Mouse (Mus musculus) hindbrain, embryonic 10.5 days (tissue): Measurements from ENCODE around the gene Zbtb26. TPM values are rescaled to one million over a fixed set of nuclear protein-coding genes. Genes with fewer than 3 reads are reported as not detected.
A peak's percentile ranks its signal among the peaks of the same experiment; 100 is the strongest.

ENCODE experiments used
- DNase-seq: peaks from one replicate; pipeline ENCODE4 v3.0.0-alpha.2; 2017; ENCODE audit warnings: low spot score
- H3K27ac ChIP-seq: fragments of 300-500 bp; sonication (generic); 2 replicates; pipeline ENCODE4 v1.5.1; 2016; ENCODE audit warnings: mild to moderate bottlenecking, moderate library complexity
- H3K27me3 ChIP-seq: fragments of 300-500 bp; sonication (generic); 2 replicates; pipeline ENCODE4 v1.6.1; 2016; ENCODE audit warnings: mild to moderate bottlenecking; ENCODE audit not compliant: poor library complexity, insufficient read depth, severe bottlenecking
- H3K36me3 ChIP-seq: fragments of 300-500 bp; sonication (generic); 2 replicates; pipeline ENCODE4 v1.6.1; 2016; ENCODE audit warnings: mild to moderate bottlenecking, moderate library complexity
- H3K4me1 ChIP-seq: fragments of 300-500 bp; sonication (generic); replicated peaks from 2 replicates; pipeline ENCODE4 v1.6.1; 2016; ENCODE audit warnings: mild to moderate bottlenecking
- H3K4me3 ChIP-seq: fragments of 300-500 bp; sonication (generic); 2 replicates; pipeline ENCODE4 v1.5.1; 2016; ENCODE audit warnings: mild to moderate bottlenecking, moderate library complexity
- H3K9me3 ChIP-seq: fragments of 300-500 bp; sonication (generic); 2 replicates; pipeline ENCODE4 v1.6.1; 2016; ENCODE audit warnings: mild to moderate bottlenecking, moderate library complexity
- WGBS: fragments of 180-500 bp; shearing (Covaris S2); methylation state at CpG from one replicate; pipeline ENCODE4 v1.1.7; 2016; 5-methylcytosine and 5-hydroxymethylcytosine counted together
- polyA plus RNA-seq: library from polyadenylated mRNA; unstranded; fragments of >200 nt; fragmentation: Nextera tagmentation; extraction: Ambion mirVana; gene quantifications from 2 replicates; pipeline ENCODE4 v1.2.1, GENCODE M21; 2016

Zbtb26 gene
- polyA plus RNA-seq: 7.7 and 9.3 TPM in 2 replicates

DNA sequence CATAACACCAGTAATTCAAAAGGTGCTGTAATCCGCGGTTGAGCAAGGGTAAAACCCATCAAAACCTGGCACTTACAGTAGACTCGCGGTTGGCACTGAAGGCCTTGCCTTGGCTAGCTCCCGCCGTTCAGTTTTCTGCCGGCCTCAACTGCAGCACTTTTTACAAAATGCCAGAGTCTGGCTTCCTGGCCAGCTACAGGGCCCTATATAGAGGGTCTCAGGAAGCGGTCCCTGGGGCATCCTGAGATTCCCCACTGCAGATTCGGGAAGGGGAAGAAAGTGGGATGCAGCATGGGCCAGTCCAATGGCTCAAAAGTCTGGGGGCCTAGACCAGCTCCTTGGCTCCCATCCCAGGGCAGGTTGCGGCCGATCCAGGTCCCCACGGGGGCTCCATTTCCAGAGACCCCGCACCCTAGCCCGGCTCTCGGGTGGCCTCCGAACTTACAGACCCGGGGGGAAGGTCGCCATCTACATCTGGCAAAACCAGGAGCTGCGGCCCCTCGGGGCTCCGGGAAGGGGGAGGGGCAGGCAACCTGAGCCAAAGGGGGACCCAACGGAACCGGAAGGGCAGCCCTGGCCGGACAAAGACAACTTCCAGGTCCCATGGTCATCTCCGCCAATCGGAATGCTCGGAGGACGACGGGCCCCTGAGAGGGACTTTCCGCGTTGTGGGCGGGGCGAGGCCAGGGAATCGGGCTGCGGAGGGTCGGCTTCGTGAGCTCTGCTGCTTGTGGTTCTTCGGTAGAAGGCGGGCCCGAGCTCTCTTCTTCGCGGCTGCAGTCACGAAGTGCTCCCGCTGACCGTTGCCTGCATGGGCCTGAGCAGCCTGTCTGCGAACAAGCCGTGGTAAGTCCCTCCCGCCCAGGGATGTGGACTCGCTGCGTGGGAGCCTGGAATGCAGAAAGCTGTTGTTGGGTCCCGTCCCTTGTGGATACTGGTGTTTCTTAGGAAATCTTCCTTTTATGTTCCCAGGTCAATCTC is at the start of gene Zbtb26, which contains the start of the genes Zbtb6 and Rabgap1:
Gene Zbtb26 (minus strand): TSS at position 525 of the 981 bp plus-strand sequence.
Gene Zbtb6 (minus strand): TSS at position 561 of the 981 bp plus-strand sequence.
Gene Rabgap1 (plus strand): TSS at position 669 of the 981 bp plus-strand sequence.
- H3K4me3 ChIP-seq: peak within 1 kb of the TSS; percentile 92
- DNase-seq: peak; percentile 97
- peaks cover 6% of the 10 kb centered on the region; the same call in 1 of the 2 replicates for H3K36me3 ChIP-seq
- no peaks in the 10 kb centered on the region for H3K27me3 ChIP-seq
- peak within 1 kb of the TSS; percentile 97 for H3K27ac ChIP-seq
- WGBS: under 1% methylated on average over 51 of the region's 51 CpGs
- H3K9me3 ChIP-seq: no peaks in the 10 kb centered on the region
- H3K4me1 ChIP-seq: peaks cover 32% of the 10 kb centered on the region

GRCm38 (mm10) chr2:37488956-37489355 is 46.0 kb upstream of the Zbtb26 start:
- Histone ChIP-seq H3K27me3 (no peaks in the 10 kb centered on the region), H3K4me1 (no peaks in the 10 kb centered on the region), H3K36me3 (peaks cover 95% of the 10 kb centered on the region), H3K4me3 (no peak overlapping the region), H3K27ac (no peak overlapping the region), H3K9me3 (no peaks in the 10 kb centered on the region)
- 98% methylated on average over 2 of the region's 2 CpGs for WGBS
- no peak for DNase-seq

DNA sequence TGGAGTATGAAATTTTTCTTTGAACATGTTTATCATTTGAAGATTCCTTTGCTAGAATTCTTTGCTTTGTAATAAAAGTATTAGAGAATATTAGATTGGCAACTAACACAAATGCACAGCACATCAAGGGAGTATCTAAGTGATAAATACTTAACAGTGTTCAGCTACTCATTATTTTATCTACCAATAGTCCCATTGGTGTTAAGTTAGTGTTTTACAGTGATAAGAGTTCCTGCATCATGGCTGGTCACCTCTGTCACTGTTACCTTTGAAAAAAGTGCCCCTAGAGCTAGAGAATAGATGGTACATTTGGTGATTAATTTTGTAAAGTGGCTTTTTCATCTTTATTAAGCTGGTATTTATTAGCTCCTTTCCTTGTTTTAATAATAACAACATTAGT is 43.5 kb upstream of the Zbtb26 start:
- no peaks in the 10 kb centered on the region for H3K9me3 ChIP-seq
- H3K27ac ChIP-seq: no peak overlapping the region
- H3K4me3 ChIP-seq: no peak overlapping the region
- no peaks in the 10 kb centered on the region for H3K27me3 ChIP-seq
- no peaks in the 10 kb centered on the region for H3K4me1 ChIP-seq
- peaks cover 92% of the 10 kb centered on the region for H3K36me3 ChIP-seq
- DNase-seq: no peak

DNA sequence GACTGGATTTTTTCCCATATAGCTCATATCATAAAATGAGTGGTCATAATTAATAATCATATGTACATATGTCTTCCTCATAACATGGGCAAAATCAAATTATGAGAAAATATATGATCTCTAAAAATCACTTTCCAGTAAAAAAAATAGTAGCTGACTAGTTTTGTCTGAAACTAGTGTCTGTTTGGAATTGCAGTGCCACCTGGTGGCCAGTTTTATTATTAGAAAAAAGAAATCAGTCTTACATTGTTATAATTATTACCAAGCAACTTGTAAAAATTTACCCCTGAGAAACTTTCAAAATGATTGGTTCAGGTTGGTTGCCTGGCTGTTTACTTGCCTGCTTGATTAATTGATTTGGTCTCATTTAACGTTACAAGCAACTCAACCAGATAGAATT is 42.4 kb upstream of the Zbtb26 start:
- no peaks in the 10 kb centered on the region for H3K27me3 ChIP-seq
- no peaks in the 10 kb centered on the region for H3K9me3 ChIP-seq
- H3K4me1 ChIP-seq: no peaks in the 10 kb centered on the region
- no peak overlapping the region for H3K4me3 ChIP-seq
- no peak overlapping the region for H3K27ac ChIP-seq
- DNase-seq: no peak
- H3K36me3 ChIP-seq: peaks cover 88% of the 10 kb centered on the region
- 87% methylated on average over 1 of the region's 1 CpGs for WGBS

GRCm38 (mm10) chr2:37484165-37484564 is 41.2 kb upstream of the Zbtb26 start:
- peaks cover 85% of the 10 kb centered on the region for H3K36me3 ChIP-seq
- 93% methylated on average over 2 of the region's 2 CpGs for WGBS
- no peak overlapping the region for H3K4me3 ChIP-seq
- H3K27ac ChIP-seq: no peak overlapping the region
- H3K27me3 ChIP-seq: no peaks in the 10 kb centered on the region
- H3K9me3 ChIP-seq: no peaks in the 10 kb centered on the region
- no peaks in the 10 kb centered on the region for H3K4me1 ChIP-seq
- no peak for DNase-seq

DNA sequence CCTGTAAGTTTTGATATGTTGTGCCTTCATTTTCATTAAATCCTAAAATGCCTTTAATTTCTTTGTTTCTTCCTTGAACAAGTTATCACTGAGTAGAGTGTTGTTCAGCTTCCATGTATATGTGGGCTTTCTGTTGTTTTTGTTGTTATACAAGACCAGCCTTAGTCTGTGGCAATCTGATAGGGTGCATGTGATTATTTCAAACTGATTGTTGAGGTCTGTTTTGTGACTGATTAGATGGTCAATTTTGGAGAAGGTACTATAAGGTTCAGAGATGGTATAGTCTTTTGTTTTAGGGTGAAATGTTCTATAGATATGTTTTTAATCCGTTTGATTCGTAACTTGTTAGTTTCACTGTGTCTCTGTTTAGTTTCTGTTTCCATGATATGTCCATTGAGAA is 37.1 kb upstream of the Zbtb26 start:
- H3K36me3 ChIP-seq: peaks cover 89% of the 10 kb centered on the region
- no peaks in the 10 kb centered on the region for H3K27me3 ChIP-seq
- H3K9me3 ChIP-seq: no peaks in the 10 kb centered on the region
- no peak overlapping the region for H3K4me3 ChIP-seq
- no peaks in the 10 kb centered on the region for H3K4me1 ChIP-seq
- no peak overlapping the region for H3K27ac ChIP-seq
- WGBS: 96% methylated on average over 2 of the region's 2 CpGs
- DNase-seq: no peak

- H3K4me1 ChIP-seq: no peaks in the 10 kb centered on the region
- H3K27me3 ChIP-seq: no peaks in the 10 kb centered on the region
- no peak for DNase-seq
- H3K36me3 ChIP-seq: peaks cover 88% of the 10 kb centered on the region
- no peaks in the 10 kb centered on the region for H3K9me3 ChIP-seq
- no peak overlapping the region for H3K27ac ChIP-seq
- no peak overlapping the region for H3K4me3 ChIP-seq
These were observed 36.6 kb upstream of the Zbtb26 start for GRCm38 (mm10) chr2:37479559-37479958.

DNA sequence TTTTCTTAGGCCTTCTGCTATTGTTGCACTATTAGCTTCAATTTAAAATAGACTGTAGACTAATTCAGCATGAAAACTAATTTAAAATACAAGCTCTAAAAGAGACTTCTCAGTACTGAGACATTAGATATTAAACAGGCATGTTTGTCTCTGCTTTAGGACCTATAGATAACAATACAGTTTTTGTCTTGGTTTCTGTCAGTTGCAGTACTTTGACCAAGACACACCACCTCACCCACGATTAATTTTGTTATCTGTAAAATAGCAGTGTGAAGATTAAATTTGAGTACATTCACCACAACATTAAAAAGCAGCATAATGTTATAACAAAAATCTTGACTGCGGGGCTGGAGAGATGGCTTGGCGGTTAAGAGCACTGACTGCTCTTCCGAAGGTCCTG is 23.3 kb upstream of the Zbtb26 start:
- Histone ChIP-seq H3K27ac (no peak overlapping the region), H3K4me3 (no peak overlapping the region), H3K4me1 (no peaks in the 10 kb centered on the region), H3K9me3 (no peaks in the 10 kb centered on the region), H3K36me3 (peaks cover 33% of the 10 kb centered on the region), H3K27me3 (no peaks in the 10 kb centered on the region)
- WGBS: 95% methylated on average over 4 of the region's 4 CpGs
- no peak for DNase-seq

DNA sequence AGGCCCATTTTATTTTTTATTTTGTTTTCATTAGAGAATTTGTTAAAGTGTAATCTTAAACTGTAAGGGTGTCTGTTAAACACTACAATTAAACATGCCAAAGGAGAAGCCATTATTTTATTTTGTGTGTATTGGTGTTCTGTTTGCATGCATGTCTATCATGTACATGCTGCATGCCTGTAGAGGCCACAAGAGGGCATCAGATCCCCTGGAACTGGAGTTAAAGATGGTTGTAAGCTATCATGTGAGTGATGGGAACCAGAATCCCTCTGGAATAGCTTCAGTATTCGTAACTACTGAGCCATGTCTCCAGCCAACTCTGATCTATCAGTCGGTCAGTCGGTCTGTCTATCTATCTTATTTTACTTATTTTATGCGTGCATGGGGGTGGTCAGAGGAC is 17.8 kb upstream of the Zbtb26 start:
- Histone ChIP-seq H3K27ac (no peak overlapping the region), H3K4me3 (no peak overlapping the region), H3K4me1 (no peaks in the 10 kb centered on the region), H3K27me3 (no peaks in the 10 kb centered on the region), H3K9me3 (no peaks in the 10 kb centered on the region), H3K36me3 (peaks cover 19% of the 10 kb centered on the region; the same call in 1 of the 2 replicates)
- DNase-seq: no peak
- 98% methylated on average over 4 of the region's 4 CpGs for WGBS

DNA sequence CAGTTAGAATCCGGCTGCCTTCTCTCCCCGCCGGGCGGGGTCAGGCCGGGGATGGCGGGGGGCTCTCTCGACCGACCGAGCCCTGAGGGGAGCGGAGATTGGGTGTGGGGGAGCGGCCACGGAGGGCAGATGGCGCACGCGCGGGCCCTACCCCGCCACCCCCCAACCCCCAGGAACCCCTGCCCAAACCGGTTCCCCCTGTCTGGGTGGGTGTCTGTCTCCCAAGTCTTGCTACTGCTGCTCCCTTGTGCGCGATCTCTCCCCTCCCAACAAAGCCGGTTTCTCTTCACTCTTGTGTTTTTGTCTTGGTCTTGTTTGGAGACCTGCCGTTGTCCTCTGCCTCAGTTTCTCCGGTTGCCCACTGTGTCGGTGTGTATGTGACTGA is 9.4 kb upstream of the Zbtb26 start:
- under 1% methylated on average over 24 of the region's 24 CpGs for WGBS
- Histone ChIP-seq H3K4me3 (peak overlapping the region; percentile 98), H3K4me1 (peaks cover 18% of the 10 kb centered on the region), H3K36me3 (peaks cover 5% of the 10 kb centered on the region; the same call in 1 of the 2 replicates), H3K9me3 (no peaks in the 10 kb centered on the region), H3K27ac (peak overlapping the region; percentile 96), H3K27me3 (no peaks in the 10 kb centered on the region)
- no peak for DNase-seq

GRCm38 (mm10) chr2:37451667-37452375 is 8.9 kb upstream of the Zbtb26 start:
- WGBS: 9% methylated on average over 44 of the region's 44 CpGs

DNA sequence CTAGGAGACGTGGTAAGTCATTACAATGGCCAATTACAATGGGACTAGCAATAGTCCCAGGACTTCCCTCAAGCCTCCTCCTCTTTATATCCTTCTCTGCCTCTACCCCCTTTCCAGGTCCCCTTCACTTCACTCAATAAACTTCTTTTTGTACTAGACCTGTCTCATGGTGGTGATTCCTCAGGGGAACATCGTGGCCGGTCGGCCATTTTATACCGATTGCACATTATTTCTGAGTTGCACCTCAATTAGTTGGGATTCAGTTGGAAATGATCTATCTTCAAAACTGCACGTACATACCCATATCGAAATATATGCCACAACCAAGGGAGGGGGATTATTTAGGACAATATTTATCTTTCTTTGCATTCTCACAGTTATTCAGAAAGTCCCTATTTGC is 11.3 kb downstream of the Zbtb26 start:
- Histone ChIP-seq H3K27ac (peak overlapping the region; percentile 94), H3K4me3 (peak overlapping the region; percentile 78), H3K36me3 (peaks cover 42% of the 10 kb centered on the region), H3K4me1 (peaks cover 14% of the 10 kb centered on the region), H3K9me3 (no peaks in the 10 kb centered on the region), H3K27me3 (no peaks in the 10 kb centered on the region)
- WGBS: 31% methylated on average over 7 of the region's 7 CpGs
- DNase-seq: peak; percentile 10

More at GRCm38 (mm10) chr2:37451667-37452375, 8.9 kb upstream of the Zbtb26 start:
- H3K4me3 ChIP-seq: peak overlapping the region; percentile 98
- peak; percentile 95 for DNase-seq
- H3K27ac ChIP-seq: peak overlapping the region; percentile 96
- H3K36me3 ChIP-seq: peaks cover 6% of the 10 kb centered on the region; the same call in 1 of the 2 replicates
- H3K9me3 ChIP-seq: no peaks in the 10 kb centered on the region
- H3K27me3 ChIP-seq: no peaks in the 10 kb centered on the region
- H3K4me1 ChIP-seq: peaks cover 18% of the 10 kb centered on the region
